Mouse (Mus musculus): ENCODE results near the gene Scrn1.

Gene Scrn1

DNA sequence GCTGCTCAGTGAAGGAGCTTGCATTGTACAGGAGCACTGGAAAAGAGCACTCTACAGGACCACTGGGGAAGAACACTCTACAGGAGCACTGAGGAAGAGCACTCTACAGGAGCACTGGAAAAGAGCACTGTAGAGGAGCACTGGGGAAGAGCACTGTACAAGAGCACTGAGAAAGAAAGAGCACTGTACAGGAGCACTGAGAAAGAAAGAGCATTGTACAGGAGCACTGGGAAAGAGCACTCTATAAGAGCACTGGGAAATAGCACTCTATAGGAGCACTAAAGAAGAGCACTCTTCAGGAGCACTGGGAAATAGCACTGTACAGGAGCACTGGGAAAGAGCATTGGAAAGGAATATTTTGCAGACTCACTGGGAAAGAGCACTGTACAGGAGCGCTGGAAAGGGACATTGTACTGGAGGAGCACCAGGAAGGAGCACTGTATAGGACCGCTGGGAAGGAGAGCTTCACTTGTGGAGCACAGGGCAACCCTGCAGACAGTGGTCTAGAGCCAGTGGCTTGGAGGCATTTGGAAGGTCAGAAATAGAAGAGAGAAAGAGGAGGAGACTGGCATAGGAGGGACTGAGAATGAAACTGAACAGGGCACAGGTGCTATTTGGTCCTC lies 49.7 kb downstream of the Scrn1 start:
- no peak for TF ChIP-seq GATA4 (IDR thresholded peaks at IDR 0.05; ENCODE audit: insufficient replicate concordance, low read length)

DNA sequence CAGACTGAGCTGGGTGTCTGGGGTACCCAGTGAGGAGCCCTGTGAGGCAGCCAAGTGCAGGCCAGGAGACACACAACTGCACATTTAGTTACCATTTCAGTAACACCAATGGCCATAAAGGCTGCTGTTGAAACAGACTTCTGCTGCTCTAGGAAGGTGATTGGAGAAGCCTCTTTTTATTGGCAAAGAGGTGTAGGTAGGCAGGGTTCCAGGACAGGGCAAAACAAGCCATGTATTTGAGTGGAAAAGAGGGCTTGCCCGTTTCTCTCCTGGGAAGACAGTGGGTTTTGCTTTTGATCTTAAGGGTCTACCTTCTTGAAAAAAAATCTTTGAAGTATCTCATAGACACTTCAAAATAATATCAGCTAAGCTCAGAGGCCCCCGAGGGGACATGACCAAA lies 54.0 kb downstream of the Scrn1 start:
- no peak for TF ChIP-seq GATA4 (IDR thresholded peaks at IDR 0.05; ENCODE audit: insufficient replicate concordance, low read length)

DNA sequence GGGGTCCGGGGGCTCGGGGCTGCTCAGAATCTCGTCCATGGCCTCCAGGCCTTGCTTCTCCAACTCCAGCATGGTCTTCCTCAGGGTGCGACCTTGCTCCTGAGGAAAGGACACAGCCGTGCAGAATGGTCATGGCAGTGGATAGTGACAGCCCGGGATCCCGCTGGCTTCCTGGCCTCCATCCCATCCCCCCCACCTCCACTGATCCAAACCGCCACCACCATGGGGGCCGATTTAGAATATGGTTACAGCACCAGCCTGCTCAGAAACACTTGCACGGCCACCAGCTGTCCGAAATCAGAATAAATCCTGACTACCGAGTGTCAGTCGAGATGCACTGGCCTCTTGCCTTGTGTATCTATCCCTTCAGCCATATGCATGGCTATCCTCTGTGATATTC lies 57.0 kb downstream of the Scrn1 start:
- no peak for TF ChIP-seq GATA4 (IDR thresholded peaks at IDR 0.05; ENCODE audit: insufficient replicate concordance, low read length)

DNA sequence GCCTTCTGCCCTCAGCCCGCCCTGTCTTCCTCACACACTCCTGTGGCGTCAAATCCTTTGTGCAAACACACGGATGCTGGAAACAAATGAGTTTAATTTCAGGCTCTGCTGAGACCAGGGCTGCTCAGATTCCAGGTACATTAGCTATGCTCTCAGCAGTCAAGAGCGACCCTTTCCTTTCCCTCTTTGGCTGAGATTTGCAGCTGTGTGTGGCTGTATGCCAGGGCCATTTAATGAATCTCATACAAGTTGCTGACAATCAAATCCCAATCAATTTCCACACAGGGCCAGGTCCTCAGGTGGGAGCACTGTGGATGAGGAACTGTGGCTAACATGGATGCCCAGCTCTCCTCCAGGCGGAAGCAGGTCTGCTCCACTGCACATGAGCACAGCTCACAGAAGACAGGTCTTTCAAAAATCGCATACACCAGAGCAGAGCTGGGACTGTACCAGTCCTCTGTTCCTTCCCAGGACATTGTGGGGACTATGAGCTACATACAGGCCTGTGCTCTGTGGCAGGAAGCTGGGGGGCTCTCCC lies 58.0 kb downstream of the Scrn1 start:
- TF ChIP-seq GATA4 (IDR thresholded peaks at IDR 0.05; ENCODE audit: insufficient replicate concordance, low read length): no peak

DNA sequence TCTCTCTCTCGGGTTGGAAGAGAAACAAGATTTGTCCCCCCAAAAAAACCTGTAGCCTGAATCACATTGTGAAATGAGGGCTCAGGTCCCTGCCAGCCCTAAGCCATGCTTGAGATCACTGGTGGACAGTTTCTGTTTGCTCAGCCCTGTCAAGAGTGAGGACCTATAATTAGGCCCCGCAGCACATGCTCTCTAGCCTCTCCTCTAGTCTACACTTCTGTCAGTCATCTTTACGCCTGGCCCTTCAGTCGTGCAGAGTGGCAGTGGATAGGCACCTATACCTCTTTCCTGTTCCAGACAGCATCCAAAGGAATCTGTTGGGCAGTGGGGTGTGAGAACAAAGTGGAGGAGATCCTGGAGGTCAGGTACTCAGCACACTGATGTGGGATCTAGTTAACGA lies 58.5 kb downstream of the Scrn1 start:
- no peak for TF ChIP-seq GATA4 (IDR thresholded peaks at IDR 0.05; ENCODE audit: insufficient replicate concordance, low read length)

DNA sequence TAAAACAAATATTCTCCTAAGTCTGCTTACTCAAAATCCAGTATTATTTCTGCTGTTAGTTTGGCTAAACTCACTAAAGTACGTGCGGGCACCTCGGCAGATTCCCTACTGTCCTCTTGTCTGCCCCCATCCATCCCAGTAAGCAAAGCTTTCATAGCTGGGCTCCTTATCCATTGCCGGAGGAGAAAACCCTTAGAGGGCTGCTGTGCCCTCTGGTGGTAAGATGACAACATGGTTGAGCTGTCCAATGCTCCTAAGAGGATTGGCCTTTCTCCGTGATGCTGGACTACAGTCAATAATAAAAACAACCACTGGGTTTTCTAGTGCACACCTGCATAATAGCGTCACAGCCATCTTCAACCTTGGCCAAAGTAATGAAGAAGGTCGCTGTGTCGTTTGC lies 59.3 kb downstream of the Scrn1 start:
- no peak for TF ChIP-seq GATA4 (IDR thresholded peaks at IDR 0.05; ENCODE audit: insufficient replicate concordance, low read length)

DNA sequence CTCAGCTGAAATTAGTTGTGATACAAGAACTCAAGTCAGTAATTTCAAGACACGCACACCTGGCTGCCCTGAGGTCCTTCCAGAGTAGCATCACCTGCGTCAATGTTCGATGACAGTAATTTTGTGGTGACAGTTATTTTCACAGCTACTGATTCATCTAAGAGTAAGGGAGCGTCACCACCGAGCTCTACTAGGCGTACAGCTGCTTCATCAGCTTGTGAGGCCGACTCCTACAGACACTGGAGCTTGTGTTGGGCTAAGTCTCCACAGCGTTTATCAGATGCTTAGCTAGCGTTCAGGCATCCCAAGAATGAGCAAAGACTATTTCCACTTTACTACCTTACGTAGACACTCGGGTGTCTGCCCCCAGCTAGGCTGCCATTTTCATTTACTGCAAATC lies 60.0 kb downstream of the Scrn1 start:
- no peak for TF ChIP-seq GATA4 (IDR thresholded peaks at IDR 0.05; ENCODE audit: insufficient replicate concordance, low read length)

DNA sequence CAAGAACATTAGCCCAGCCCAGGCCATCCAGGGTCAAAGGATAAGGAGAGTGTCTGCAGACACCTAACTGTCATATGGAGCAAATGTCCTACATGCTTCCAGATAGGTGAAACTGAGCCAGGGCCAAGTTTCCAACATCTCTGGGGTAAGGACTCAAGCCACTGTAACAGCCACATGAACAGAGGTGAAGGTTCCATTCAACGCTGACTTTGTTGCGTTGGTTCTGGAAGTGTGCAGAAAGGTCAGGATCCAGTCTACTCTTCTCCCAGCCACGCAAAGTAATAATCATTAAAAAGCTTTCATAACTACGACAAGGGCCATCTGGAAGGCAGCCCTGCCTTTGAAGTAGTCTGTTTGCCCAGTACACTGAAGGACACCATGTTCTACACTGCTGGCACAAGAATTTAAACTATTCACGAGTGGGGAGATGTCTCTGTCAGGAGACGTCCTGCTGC lies 63.6 kb downstream of the Scrn1 start:
- no peak for TF ChIP-seq GATA4 (IDR thresholded peaks at IDR 0.05; ENCODE audit: insufficient replicate concordance, low read length)

DNA sequence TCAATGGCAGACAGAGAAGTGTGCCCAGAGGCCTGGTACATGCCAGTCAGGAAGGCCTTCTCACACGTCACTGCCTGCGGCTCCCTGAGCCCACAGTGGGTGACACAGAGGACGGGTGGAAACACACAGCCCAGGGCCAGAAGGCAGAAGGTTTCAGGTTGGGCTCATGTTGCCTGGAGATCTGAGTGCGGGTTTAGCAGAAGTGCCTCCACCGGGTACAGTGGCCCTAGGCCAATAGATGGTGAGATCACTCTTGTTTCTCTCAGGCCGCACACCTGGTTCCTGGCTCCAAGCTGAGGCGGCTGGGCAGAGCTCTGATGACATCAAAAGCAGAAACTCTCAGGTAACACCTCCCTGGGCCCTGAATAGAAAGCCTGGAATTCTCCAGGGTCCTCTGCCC lies 70.1 kb downstream of the Scrn1 start:
- TF ChIP-seq GATA4 (IDR thresholded peaks at IDR 0.05; ENCODE audit: insufficient replicate concordance, low read length): no peak

DNA sequence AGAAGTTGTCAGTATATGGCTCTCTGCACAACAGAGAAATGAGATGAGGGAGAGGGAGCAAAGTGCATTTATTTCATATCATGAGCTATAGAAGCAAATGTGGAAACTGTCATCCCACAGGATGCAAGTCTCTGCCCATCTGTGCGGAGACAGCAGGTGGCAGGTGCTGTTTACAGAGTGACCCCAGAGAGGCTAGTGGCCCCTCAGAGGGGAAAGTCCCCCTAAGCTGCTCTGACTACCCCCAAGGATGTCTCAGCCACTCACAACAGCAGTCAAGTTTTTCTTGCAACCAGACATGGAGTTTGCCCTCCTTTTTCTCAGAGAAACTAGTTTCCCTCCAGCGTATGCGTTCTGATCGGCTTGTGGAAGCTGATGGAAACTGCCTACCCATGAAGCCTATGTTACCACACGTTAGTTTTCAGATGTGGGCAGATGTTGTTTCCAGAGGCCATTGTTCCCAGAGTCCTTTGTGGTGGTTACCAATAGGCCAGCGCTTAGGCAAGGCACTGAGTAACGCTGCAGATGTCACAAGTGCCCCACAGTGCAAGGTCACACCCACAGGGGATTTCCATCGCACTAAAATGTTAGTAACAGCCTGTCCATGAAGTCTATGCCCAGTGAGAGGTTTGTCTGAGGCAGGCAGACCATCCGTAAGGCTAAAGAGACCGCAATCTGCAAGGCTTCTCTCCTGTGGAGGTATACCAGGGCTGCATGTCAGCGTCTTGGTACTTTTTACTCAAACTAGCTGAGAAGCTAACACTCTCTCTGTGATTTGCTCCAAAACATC lies 71.5 kb downstream of the Scrn1 start:
- TF ChIP-seq GATA4 (IDR thresholded peaks at IDR 0.05; ENCODE audit: insufficient replicate concordance, low read length): no peak

DNA sequence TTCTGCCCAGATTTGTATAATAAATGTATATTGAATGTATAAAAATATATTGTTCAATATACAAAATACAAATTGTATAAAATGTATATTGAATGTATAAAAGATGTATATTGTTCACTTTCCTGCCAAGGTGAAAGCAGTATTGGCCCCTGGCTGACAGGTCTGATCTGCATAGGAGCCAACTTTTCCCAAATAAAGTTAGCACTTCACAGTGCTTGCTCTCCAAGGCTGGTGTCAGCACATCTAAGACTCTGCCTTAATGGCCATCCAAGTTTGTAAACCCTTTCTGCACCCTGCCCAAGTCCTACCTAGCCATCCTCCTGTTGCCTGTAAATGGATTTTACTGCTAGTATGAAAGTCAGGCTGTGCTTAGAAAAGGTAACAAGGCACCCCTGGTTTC lies 72.2 kb downstream of the Scrn1 start:
- no peak for TF ChIP-seq GATA4 (IDR thresholded peaks at IDR 0.05; ENCODE audit: insufficient replicate concordance, low read length)

DNA sequence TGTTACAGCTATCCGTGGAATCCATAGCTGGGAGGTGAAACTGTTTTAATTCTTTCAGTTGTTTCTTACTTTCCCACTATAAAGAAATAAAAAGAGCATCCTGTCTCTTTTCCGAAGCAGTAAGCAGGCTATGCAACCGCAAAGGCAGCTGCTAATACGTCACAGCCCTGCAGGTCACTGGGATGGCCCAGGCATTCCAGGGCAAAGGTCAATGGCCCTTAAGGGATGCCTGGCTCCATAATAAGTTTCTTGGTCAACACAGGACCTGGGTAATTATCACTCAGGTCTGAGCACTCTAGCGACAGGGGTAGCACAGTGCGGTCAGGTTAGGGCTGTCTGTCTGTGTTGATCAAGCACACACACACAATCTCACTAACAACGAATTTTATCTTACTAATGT lies 75.2 kb downstream of the Scrn1 start:
- TF ChIP-seq GATA4 (IDR thresholded peaks at IDR 0.05; ENCODE audit: insufficient replicate concordance, low read length): no peak

DNA sequence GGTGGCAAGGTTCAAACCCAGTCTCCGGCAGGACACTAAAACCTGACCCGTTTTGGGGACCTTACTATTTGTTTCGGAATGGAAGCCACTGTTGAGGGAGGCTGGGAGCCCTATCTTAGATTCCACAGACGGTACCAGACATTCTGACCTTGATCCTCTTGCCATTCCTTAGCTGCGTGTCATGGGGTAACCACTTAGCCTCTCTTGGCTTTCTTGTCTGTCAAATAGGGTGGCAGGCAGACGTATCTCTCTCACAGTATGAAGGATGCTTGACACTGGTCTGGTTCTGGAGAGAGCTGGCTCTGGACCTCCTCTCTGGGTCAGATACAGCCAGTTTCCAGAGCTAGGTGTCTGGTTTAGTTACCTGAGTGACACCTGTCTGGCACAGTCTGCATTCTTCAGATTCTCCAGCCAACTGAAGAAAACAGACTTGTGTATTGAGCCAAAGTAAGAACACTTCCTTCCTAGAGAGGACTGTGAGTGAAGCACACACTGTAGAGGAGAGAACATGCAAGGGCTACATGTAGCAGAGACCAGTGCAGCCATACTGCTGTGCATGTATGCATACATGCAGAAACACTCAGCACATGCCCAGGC lies 80.2 kb downstream of the Scrn1 start:
- no peak for TF ChIP-seq GATA4 (IDR thresholded peaks at IDR 0.05; ENCODE audit: insufficient replicate concordance, low read length)

DNA sequence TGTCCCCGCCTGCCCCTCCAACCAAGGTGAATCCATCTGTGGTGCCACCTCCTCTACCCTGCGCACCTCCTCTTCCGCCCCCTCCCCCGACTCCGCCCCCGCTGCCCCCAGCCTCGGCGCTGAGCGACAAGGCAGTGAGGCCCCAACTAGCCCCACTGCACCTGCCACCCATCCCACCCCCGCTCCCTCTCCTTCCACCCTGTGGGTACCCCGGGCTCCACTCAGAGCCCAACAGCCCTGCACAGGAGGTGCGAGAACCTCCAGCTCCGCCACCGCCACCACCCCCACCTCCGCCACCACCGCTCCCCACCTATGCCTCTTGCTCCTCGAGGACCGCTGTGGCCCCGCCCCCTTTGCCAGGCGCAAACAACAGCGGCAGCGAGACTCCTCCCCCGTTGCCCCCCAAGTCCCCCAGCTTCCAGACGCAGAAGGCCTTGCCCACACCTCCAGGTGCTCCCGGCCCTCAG lies 80.8 kb downstream of the Scrn1 start:
- TF ChIP-seq GATA4 (IDR thresholded peaks at IDR 0.05; ENCODE audit: insufficient replicate concordance, low read length): no peak

DNA sequence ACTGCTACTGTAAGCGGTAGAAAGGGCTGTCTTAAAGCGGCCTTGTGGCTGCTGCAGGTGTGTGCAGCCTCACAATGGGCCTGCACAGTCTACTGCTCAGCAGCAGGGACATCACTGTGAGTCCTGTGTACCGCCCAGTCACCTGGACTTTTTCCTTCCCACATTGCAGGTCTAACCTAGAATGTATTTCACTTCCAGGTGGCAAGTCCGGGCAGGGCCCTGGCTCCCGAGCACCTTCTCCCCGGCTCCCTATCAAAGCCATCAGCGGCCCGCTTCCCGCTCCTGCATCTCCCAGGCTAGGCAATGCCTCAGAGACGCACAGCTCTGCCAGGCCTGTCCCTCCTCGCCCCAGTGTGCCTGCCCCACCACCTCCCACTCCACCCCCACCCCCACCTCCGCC lies 81.3 kb downstream of the Scrn1 start:
- TF ChIP-seq GATA4 (IDR thresholded peaks at IDR 0.05; ENCODE audit: insufficient replicate concordance, low read length): no peak
